Mouse (Mus musculus) C2C12 (cell line): ENCODE data around the gene Usp6nl.

ENCODE experiments used
- CTCF ChIP-seq: IDR thresholded peaks from one replicate; pipeline ENCODE4 v1.5.1; 2011; ENCODE audit not compliant: control insufficient read depth, insufficient read depth, insufficient read length
- FOSL1 ChIP-seq: IDR thresholded peaks from one replicate; pipeline ENCODE4 v1.8.0; 2011; ENCODE audit warnings: mild to moderate bottlenecking, low read length; ENCODE audit not compliant: poor library complexity, insufficient read depth, severe bottlenecking
- MAX ChIP-seq: IDR thresholded peaks from one replicate; pipeline ENCODE4 v1.6.1; 2011; ENCODE audit warnings: mild to moderate bottlenecking, control low read depth
- MYOG ChIP-seq: IDR thresholded peaks from one replicate; pipeline ENCODE4 v1.6.1; 2011; ENCODE audit not compliant: control insufficient read depth, insufficient read length; ENCODE audit errors: extremely low read depth

DNA sequence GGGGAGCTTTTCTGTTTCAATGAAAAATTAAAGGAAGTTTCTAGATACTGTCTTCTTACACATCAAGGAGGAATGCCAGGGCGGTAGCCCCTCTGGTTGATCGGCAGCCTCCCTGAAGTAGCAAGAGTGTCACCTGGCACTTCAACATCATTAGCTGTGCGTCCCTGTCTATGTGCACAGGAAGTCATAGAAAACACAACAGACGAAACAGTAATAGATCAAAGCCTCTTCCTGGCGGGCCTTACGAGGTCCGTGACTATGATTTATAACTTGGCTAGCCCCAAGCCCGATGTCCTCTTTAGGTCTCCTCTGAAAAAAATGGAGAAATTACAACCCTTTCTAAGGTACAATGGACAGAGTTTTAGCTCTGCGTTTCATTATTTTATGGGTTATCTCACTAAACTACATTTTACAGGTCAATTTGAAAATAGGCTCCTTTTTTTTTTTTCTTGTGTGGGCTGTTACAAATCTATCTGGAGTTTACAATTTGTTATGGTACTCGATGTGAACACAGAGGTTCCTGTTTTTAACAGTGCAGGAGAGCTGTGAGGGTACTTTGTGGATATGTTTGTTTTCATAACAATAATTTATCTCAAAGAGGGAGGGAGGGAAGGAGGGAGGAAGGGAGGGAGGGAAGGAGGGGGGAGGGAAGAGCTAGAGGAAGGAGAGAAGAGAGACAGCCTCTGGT, 42.7 kb upstream of the Usp6nl start:
- no peak for TF ChIP-seq CTCF
- no peak for TF ChIP-seq MAX
- no peak for TF ChIP-seq FOSL1
- TF ChIP-seq MYOG: no peak
